Mouse (Mus musculus): ENCODE results near the gene Cbx1. TPM values are rescaled to one million over a fixed set of nuclear protein-coding genes. Genes with fewer than 3 reads are reported as not detected.
"Not testable (repeated sequence)": the region's sequence is repeated elsewhere in the genome, so short reads cannot be mapped to it uniquely, and the experiment has no call there.

The Cbx1 gene
- total RNA-seq, 4 experiments from 2014 or later, result 36.5 to 43.3 (median 38.9) TPM

DNA sequence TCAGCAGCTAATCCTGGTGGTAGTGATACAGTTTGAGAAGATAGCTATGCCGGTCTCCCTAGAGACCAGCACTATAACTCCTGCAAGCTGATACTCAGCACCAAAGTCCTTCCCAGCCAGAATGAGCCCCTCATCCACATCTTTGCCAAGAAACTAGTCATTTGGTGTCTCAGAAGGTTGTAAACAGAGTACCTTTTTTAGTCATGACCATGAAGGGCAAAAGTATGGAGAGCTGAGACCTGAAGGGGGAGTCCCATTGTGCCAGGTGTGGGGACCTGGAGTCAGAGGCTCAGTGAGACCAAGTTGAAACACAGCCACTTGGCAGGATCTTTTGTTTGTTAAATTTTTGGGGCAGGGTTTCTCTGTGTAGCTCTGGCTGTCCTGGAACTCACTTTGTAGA lies 45.2 kb downstream of the Cbx1 start:
- DNase-seq (ENCODE audit: low spot score in 2 of 2), result no peak

DNA sequence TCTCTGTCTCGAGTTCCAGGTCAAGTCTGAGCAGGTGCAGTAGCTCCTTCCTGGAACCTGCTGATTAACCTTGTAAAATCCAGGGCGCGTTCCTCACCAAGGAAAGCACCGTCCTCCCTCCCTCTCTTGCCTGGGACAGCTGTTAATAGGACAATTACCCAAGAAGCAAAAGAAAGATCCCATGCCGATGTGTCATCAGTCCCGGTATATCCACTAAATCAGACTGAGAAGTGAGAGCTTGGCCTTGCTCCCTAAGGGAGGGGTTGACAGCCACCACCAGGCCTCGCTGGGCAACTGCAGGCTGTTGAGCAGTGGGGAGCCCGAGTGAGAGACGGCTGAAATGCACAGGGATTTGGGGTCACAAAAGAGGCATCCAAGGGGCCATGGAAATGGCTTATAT lies 48.4 kb downstream of the Cbx1 start:
- no peak for DNase-seq (ENCODE audit: low spot score in 2 of 2)

DNA sequence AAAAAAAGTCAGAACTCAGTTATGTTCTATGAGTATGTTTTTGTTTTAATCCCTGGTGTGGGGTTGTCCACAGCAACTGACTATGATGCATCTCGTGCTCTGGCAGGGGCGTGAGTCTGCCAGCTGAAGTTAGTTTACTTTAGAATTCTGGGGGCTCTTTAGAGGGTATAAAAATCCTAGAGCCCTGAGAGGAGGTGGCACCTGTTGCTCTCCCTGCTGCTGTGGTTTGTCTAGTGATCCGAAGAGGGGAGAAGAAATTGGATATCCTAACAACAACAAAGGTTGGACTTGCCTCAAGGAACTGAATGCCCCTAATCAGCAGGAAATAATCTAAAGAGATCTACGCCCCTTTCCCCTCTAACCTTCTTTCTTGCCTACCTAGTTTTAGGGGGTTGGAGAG lies 49.4 kb downstream of the Cbx1 start:
- no peak for DNase-seq (ENCODE audit: low spot score in 2 of 2)

GRCm38 (mm10) chr11:96839428-96839827 lies 50.5 kb downstream of the Cbx1 start:
- DNase-seq (ENCODE audit: low spot score in 2 of 2), result no peak

DNA sequence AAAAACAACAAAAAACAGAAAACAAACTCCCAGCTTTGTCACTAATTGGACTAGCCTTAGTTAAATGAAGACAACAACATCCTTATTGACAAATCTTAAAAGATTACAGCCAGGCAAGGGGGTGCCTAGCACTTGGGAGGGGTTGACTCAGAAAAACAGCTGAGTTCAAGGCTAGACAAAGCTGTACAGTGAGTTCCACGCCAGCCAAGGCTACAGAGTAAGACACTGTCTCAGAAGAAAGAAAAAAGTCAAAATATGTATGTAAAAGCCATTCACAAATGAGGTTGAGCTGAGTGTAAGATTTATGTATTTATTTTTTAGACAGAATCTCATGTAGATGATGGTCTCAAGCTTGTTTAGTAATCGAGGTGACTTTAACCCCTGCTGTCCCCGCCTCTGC lies 51.0 kb downstream of the Cbx1 start:
- DNase-seq (ENCODE audit: low spot score in 2 of 2), result no peak

DNA sequence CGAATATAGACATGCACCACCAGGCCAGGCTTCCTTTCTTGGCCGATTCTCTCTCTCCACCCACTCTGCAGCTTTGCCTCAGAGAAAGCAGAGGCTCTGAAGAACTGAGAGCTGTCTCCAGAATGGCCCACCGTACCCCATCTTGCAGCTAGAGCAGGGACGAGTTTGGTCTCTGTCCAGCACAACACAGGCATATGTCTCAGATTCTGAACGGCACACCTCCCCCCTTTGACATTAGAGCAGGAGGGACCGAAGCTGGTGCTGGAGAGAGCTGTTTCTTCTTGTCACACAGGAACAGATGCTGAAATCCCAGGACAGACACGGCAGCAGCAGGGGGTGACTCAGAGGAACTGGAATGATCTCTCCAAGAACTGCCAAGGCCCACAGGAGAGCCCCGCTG lies 51.4 kb downstream of the Cbx1 start:
- peak in 1 of 2 experiments; percentile 86 for DNase-seq (ENCODE audit: low spot score in 2 of 2)

DNA sequence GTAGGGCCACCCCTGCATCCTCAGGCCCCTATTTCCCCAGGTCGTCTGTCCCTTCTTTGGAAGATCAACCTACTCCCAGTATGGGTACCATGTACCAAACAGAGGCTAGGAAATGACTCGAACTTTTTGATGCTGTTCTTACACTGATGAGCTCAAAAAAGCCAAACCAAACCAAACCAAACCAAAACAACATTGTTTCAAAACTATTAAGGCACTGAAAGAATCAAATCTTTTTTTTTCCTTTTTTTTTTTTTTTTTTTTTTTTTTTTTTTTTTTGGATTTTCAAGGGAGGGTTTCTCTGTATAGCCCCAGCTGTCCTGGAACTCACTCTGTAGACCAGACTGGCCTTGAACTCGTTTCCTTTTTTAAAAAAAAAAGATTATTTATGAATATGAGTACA lies 54.7 kb downstream of the Cbx1 start:
- DNase-seq (ENCODE audit: low spot score in 2 of 2), result no peak

DNA sequence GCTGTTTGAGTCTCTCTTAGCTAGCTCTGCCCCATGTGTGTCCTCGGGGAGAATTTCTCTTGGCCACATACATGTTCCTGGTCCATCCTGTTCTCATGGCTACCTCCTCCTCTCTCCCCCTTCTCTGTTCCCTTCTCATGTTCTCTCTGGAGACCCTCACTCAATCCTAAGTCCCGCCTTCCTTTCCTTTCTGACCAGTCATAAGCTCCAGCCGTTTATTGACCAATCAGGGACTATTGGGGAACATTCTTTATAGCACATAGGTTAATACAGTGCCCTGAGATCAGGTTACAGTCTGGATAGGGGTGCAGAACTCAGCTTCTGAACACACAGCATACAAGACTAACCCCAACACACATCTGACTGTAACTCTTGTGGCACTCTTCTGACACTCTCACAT lies 58.3 kb downstream of the Cbx1 start:
- no peak for DNase-seq (ENCODE audit: low spot score in 2 of 2)

- DNase-seq (ENCODE audit: low spot score in 2 of 2), result no peak
Observed at GRCm38 (mm10) chr11:96848694-96849093, 59.8 kb downstream of the Cbx1 start.

- not testable (repeated sequence) for DNase-seq (ENCODE audit: low spot score in 2 of 2)
Observed at GRCm38 (mm10) chr11:96849145-96849544, 60.2 kb downstream of the Cbx1 start.

- DNase-seq (ENCODE audit: low spot score in 2 of 2), result no peak
Observed at GRCm38 (mm10) chr11:96849681-96850467, 60.9 kb downstream of the Cbx1 start, which contains the start of gene Copz2. Gene Copz2, plus strand, starts transcription at chr11:96849870.

DNA sequence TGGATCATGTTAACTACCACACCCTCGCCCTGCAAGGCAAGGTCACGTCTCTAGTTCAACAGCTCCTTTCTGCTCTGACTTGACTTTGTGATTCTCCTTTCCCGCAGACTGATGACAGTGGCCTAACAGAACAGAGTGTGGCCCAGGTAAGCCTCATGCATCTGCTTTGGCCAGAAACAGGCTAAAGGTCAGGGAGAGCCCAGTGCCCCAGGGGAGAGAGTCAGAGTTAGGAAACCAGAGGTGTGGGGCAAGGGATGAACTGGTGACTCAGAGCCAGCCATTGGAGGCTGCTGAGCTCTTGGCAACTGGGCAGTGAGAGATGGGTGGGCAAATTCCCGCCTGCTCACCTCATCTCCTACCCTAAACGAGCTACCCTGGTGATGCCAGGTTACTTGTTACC lies 68.5 kb downstream of the Cbx1 start:
- no peak for DNase-seq (ENCODE audit: low spot score in 2 of 2)

Small RNA genes lying within 50 kb of the gene (microRNA-seq; reads per million reads assigned to microRNA genes)
- 20.8 to 54.9 reads per million in 2 experiments for gene Mir152

Other genes starting within 250 kb of the Cbx1 start
- 10 to 100 TPM; 38.4 to 49.2 (median 44.4) TPM for gene Snx11, start 11.6 kb upstream of the Cbx1 start, total RNA-seq (2022)
- gene Nfe2l1, start 40.8 kb downstream of the Cbx1 start, total RNA-seq (2022), result 100 to 1,000 TPM; 301 to 348 (median 321) TPM
- gene Copz2, start 60.7 kb downstream of the Cbx1 start, total RNA-seq (2022), result 10 to 100 TPM in 1 of 4 experiments, 1 to 10 TPM in 3; 6.4 to 10.7 (median 6.8) TPM
- 10 to 100 TPM; 40.6 to 44.6 (median 41.9) TPM for gene Cdk5rap3, start 127.4 kb downstream of the Cbx1 start, total RNA-seq (2022)
- gene Prr15l, start 139.0 kb downstream of the Cbx1 start, total RNA-seq (2022), result not detected
- 10 to 100 TPM; 43.7 to 51.2 (median 48.6) TPM for gene Pnpo, start 154.9 kb downstream of the Cbx1 start, total RNA-seq (2022)
- 10 to 100 TPM; 10.7 to 15.0 (median 13.0) TPM for gene Sp2, start 193.8 kb downstream of the Cbx1 start, total RNA-seq (2022)
- 1 to 10 TPM; 1.1 to 2.0 (median 1.3) TPM for gene Sp6, start 224.3 kb downstream of the Cbx1 start, total RNA-seq (2022)
- gene Scrn2, start 240.8 kb downstream of the Cbx1 start, total RNA-seq (2022), result 1 to 10 TPM; 5.0 to 6.1 (median 5.4) TPM

Measured in left cerebral cortex, adult 8-10 months (tissue).